Comparison of ENCODE assay signal across 9 mouse cellular contexts in genomic region chrX:101299055-101299454, GRCm38 (mm10). TPM values are rescaled to one million over a fixed set of nuclear protein-coding genes. Genes with fewer than 3 reads are reported as not detected.
DNase-seq lines count a peak whose midpoint lies in the region; ATAC-seq lines count a peak whose summit lies in the region.
"Had no signal": no experiment of that assay in that cellular context is flagged by ENCODE, and none has a peak within 500 bp of the region (broad histone marks: within the 10 kb centered on the region; RNA-seq: fewer than 3 reads in every experiment).

Nlgn3 (plus strand) TSS chrX:101299168.

- no peak within 1 kb of the TSS for H3K27ac ChIP-seq in heart, embryonic 12.5 days (ENCODE audit: poor library complexity, severe bottlenecking)
- no peak within 1 kb of the TSS for H3K27ac ChIP-seq in liver, embryonic 16.5 days (ENCODE audit: low read length)
- H3K27ac ChIP-seq in stomach, embryonic 16.5 days (ENCODE audit: low read length), result no peak within 1 kb of the TSS

- 0 out of 2 replicates have a peak, but pooled peaks have one; percentile 12 for ATAC-seq in heart, embryonic 12.5 days (ENCODE audit: insufficient number of reproducible peaks, low FRiP score)
- peak; percentile 27; the same call in 1 of the 2 replicates for ATAC-seq in liver, embryonic 16.5 days (ENCODE audit: low read depth)
- no peak for ATAC-seq in stomach, embryonic 16.5 days (ENCODE audit: insufficient read depth, low FRiP score)

- 21% methylated on average over 24 of the region's 24 CpGs for WGBS in heart, embryonic 12.5 days
- WGBS in liver, embryonic 16.5 days (ENCODE audit: insufficient replicate concordance), result 22% methylated on average over 20 of the region's 24 CpGs
- 28% methylated on average over 18 of the region's 24 CpGs for WGBS in stomach, embryonic 16.5 days

- peak within 1 kb of the TSS; percentile 62 for H3K9ac ChIP-seq in heart, embryonic 12.5 days
- no peak within 1 kb of the TSS for H3K9ac ChIP-seq in liver, embryonic 16.5 days (ENCODE audit: low read depth, low read length)
- peak within 1 kb of the TSS; percentile 57 for H3K9ac ChIP-seq in stomach, embryonic 16.5 days (ENCODE audit: low read length)

- 0 out of 2 replicates have a peak, but pooled peaks cover 9% of the 10 kb centered on the region for H3K27me3 ChIP-seq in heart, embryonic 12.5 days (replicated peaks)
- peaks cover 9% of the 10 kb centered on the region for H3K27me3 ChIP-seq in liver, embryonic 16.5 days (ENCODE audit: control insufficient read depth, insufficient read depth, low read depth, low read length)
- H3K27me3 ChIP-seq in stomach, embryonic 16.5 days (ENCODE audit: control insufficient read depth, insufficient read depth, low read length), result no peaks in the 10 kb centered on the region
- H3K27me3 ChIP-seq: CH12.LX had no signal

- peaks cover 25% of the 10 kb centered on the region for H3K36me3 ChIP-seq in heart, embryonic 12.5 days
- H3K36me3 ChIP-seq in liver, embryonic 16.5 days (ENCODE audit: control insufficient read depth, insufficient read depth), result peaks cover 15% of the 10 kb centered on the region
- no peaks in the 10 kb centered on the region for H3K36me3 ChIP-seq in stomach, embryonic 16.5 days (ENCODE audit: control insufficient read depth, insufficient read depth, low read length)

- DNase-seq in heart, adult 8-10 months (ENCODE audit: low spot score), result no peak
- DNase-seq in ZHBTc4 (ENCODE audit: low read depth, low spot score), result peak; percentile 21
- DNase-seq in embryo, embryonic 11 days, result peak; percentile 45
- peak in 1 of 2 experiments; percentile 52 for DNase-seq in layer of hippocampus, adult 18-20 months (ENCODE audit: low spot score in 2 of 2)
- no peak for DNase-seq in spleen, postnatal 36 days (ENCODE audit: low spot score in 2 of 2)

- H3K4me1 ChIP-seq in heart, embryonic 12.5 days (replicated peaks), result peaks cover 18% of the 10 kb centered on the region; the same call in 1 of the 2 replicates
- no peaks in the 10 kb centered on the region for H3K4me1 ChIP-seq in liver, embryonic 16.5 days (ENCODE audit: control insufficient read depth, low read depth, low read length)
- no peaks in the 10 kb centered on the region for H3K4me1 ChIP-seq in stomach, embryonic 16.5 days (ENCODE audit: control insufficient read depth, insufficient read depth, low read length)

- H3K4me3 ChIP-seq in heart, embryonic 12.5 days, result peak within 1 kb of the TSS; percentile 43
- H3K4me3 ChIP-seq in liver, embryonic 16.5 days (ENCODE audit: low read depth, low read length), result no peak within 1 kb of the TSS
- H3K4me3 ChIP-seq in stomach, embryonic 16.5 days (replicated peaks; ENCODE audit: low read length), result peak within 1 kb of the TSS; percentile 44

- H3K4me2 ChIP-seq in heart, embryonic 12.5 days, result peak within 1 kb of the TSS; percentile 69
- peak within 1 kb of the TSS; percentile 17; the same call in 1 of the 2 replicates for H3K4me2 ChIP-seq in liver, embryonic 16.5 days (ENCODE audit: low read depth, low read length)
- peak within 1 kb of the TSS; percentile 47 for H3K4me2 ChIP-seq in stomach, embryonic 16.5 days (ENCODE audit: low read depth, low read length)

- no peaks in the 10 kb centered on the region for H3K9me3 ChIP-seq in heart, embryonic 12.5 days (replicated peaks)
- no peaks in the 10 kb centered on the region for H3K9me3 ChIP-seq in liver, embryonic 16.5 days (replicated peaks; ENCODE audit: control insufficient read depth, low read length)
- H3K9me3 ChIP-seq in stomach, embryonic 16.5 days (replicated peaks; ENCODE audit: control insufficient read depth, low read length), result no peaks in the 10 kb centered on the region

RNA-seq across cellular contexts. Expression of gene Nlgn3, which starts in this region (rescaled TPM):
- 2.2 and 2.9 TPM in 2 replicates for polyA plus RNA-seq in heart, embryonic 12.5 days (2016; fragmentation: Nextera tagmentation; extraction: Ambion mirVana)
- total RNA-seq in heart, adult 8-10 months (2022), result 1 to 10 TPM in 1 of 4 experiments, under 1 TPM in 3; 0.34 to 1.2 (median 0.78) TPM
- 100 to 1,000 TPM; 168 to 183 TPM for total RNA-seq in layer of hippocampus, adult 18-20 months (2021)
- 0.06 and 0.11 TPM in 2 replicates for polyA plus RNA-seq in liver, embryonic 16.5 days (2015; fragmentation: Nextera tagmentation; extraction: Ambion mirVana)
- 7.3 and 7.7 TPM in 2 replicates for polyA plus RNA-seq in stomach, embryonic 16.5 days (2015; fragmentation: Nextera tagmentation; extraction: Ambion mirVana)

Comparison
In these comparisons a context has a peak if more than half of its experiments do, and no peak if none do; other contexts are left out.
1. RNA of gene Nlgn3 (total RNA-seq): 168 to 183 TPM in layer of hippocampus, adult 18-20 months; 0.34 to 1.2 TPM in heart, adult 8-10 months; every median in the first group is over 10 times any median in the second.
2. Peak in ATAC-seq and H3K4me2 ChIP-seq in liver, embryonic 16.5 days; RNA of the gene not detected or under 1 TPM.
3. H3K4me2 ChIP-seq: peak in every context shown above with its lines; median percentile 69 in heart, embryonic 12.5 days; 47 in stomach, embryonic 16.5 days; 17 in liver, embryonic 16.5 days.
4. DNase-seq: peak in ZHBTc4 (single experiment) and embryo, embryonic 11 days (single experiment); none in heart, adult 8-10 months (single experiment) and spleen, postnatal 36 days (0 of 2).